Mouse (Mus musculus): ENCODE measurements around the gene Dis3l2.

- no peak for TF ChIP-seq CTCF (IDR thresholded peaks at IDR 0.05; ENCODE audit: control insufficient read depth, insufficient read depth, insufficient read length)
- no peak for TF ChIP-seq MAX (IDR thresholded peaks at IDR 0.05)
Observed at GRCm38 (mm10) chr1:86691027-86691426, 12.6 kb upstream of the Dis3l2 start.
